Mouse (Mus musculus) kidney, embryonic 16.5 days (tissue): ENCODE data around the gene Nav1. TPM values are rescaled to one million over a fixed set of nuclear protein-coding genes. Genes with fewer than 3 reads are reported as not detected.

Experiments
- ATAC-seq: fragments of 200-750 bp; cut with Nextera tagmentation; 2 replicates; pipeline ENCODE4 v1.8.0; 2017; ENCODE audit warnings: moderate TSS enrichment; ENCODE audit not compliant: low FRiP score, low TSS enrichment
- H3K27ac ChIP-seq: fragments of 300-500 bp; sonication (generic); 2 replicates; pipeline ENCODE4 v1.5.1; 2014; ENCODE audit warnings: low read length
- H3K27me3 ChIP-seq: fragments of 300-500 bp; sonication (generic); 2 replicates; pipeline ENCODE4 v1.6.1; 2014; ENCODE audit warnings: low read length, control low read depth, mixed read lengths; ENCODE audit not compliant: insufficient read depth
- H3K36me3 ChIP-seq: fragments of 300-500 bp; sonication (generic); 2 replicates; pipeline ENCODE4 v1.6.1; 2014; ENCODE audit warnings: low read length, control low read depth, mixed read lengths; ENCODE audit not compliant: insufficient read depth
- H3K4me1 ChIP-seq: fragments of 300-500 bp; sonication (generic); 2 replicates; pipeline ENCODE4 v1.6.1; 2014; ENCODE audit warnings: low read length, control low read depth, mixed read lengths; ENCODE audit not compliant: insufficient read depth
- H3K4me2 ChIP-seq: fragments of 300-500 bp; sonication (generic); replicated peaks from 2 replicates; pipeline ENCODE4 v1.6.1; 2014; ENCODE audit warnings: low read depth, low read length
- H3K4me3 ChIP-seq: fragments of 300-500 bp; sonication (generic); 2 replicates; pipeline ENCODE4 v1.5.1; 2014; ENCODE audit warnings: mild to moderate bottlenecking, low read length
- H3K9ac ChIP-seq: fragments of 300-500 bp; sonication (generic); replicated peaks from 2 replicates; pipeline ENCODE4 v1.6.1; 2014; ENCODE audit warnings: low read length
- H3K9me3 ChIP-seq: fragments of 300-500 bp; sonication (generic); 2 replicates; pipeline ENCODE4 v1.6.1; 2016; ENCODE audit warnings: low read length, control low read depth
- WGBS: fragments of 180-500 bp; shearing (Covaris S2); extraction: QIAGEN DNeasy Blood & Tissue Kit; methylation state at CpG from one replicate; pipeline ENCODE4 v1.1.7; 2014; 5-methylcytosine and 5-hydroxymethylcytosine counted together
- polyA plus RNA-seq: library from polyadenylated mRNA; unstranded; fragments of >200 nt; fragmentation: Nextera tagmentation; extraction: Ambion mirVana; gene quantifications from 2 replicates; pipeline ENCODE4 v1.2.1, GENCODE M21; 2015

The Nav1 gene
- polyA plus RNA-seq, 1 experiment from 2014 or later = 12.2 TPM

DNA sequence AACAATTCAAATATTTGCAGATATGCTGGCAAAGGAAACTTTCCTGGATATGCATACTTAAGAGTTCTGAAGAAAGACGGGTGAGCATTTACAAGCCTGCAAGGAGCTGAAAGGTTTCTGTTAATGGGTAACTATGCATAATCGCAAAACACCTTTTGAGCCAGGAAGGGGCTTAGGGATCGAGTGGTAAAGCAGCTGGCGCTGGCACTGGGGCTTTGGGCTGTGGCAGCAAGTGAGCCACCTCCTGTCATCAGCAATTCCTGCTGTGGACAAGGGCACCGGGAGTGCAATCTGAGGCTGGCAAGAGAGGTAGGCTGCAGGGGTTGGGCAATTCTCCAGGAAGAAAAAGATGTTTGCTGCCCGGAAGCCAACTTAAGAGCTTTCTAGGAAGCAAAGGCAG, 49.1 kb downstream of the Nav1 start:
- H3K9me3 ChIP-seq = no peaks in the 10 kb centered on the region
- no peak overlapping the region for H3K4me3 ChIP-seq
- peaks cover 65% of the 10 kb centered on the region for H3K4me1 ChIP-seq
- no peak overlapping the region for H3K4me2 ChIP-seq
- H3K27ac ChIP-seq = peak overlapping the region; percentile 47; the same call in 1 of the 2 replicates
- no peaks in the 10 kb centered on the region for H3K36me3 ChIP-seq
- no peaks in the 10 kb centered on the region for H3K27me3 ChIP-seq
- no peak for ATAC-seq
- no peak overlapping the region for H3K9ac ChIP-seq
- WGBS = 53% methylated on average over 6 of the region's 6 CpGs

DNA sequence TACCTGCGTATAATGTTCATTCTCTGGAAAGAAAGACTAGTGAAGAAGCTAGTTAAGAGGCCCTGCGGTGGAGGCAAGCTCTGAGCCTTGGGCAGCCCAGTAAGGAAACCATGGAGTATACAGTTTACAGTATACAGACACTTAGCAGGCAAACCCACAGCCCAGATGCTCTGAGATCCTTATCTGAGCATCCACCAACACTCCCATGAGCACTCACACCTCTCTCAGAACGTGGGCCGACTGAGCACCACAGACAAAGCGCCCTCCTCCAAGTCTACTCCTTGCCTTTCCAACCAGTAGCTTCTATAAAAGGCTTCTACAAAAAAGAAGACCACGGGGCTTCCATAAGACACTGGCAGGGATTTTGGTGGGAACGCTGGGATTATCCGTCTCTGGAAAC, 51.2 kb downstream of the Nav1 start:
- Histone ChIP-seq H3K9me3 (no peaks in the 10 kb centered on the region), H3K36me3 (no peaks in the 10 kb centered on the region), H3K4me3 (no peak overlapping the region), H3K4me1 (peaks cover 49% of the 10 kb centered on the region), H3K27ac (no peak overlapping the region), H3K27me3 (no peaks in the 10 kb centered on the region), H3K4me2 (no peak overlapping the region), H3K9ac (no peak overlapping the region)
- ATAC-seq = no peak
- 89% methylated on average over 8 of the region's 8 CpGs for WGBS

DNA sequence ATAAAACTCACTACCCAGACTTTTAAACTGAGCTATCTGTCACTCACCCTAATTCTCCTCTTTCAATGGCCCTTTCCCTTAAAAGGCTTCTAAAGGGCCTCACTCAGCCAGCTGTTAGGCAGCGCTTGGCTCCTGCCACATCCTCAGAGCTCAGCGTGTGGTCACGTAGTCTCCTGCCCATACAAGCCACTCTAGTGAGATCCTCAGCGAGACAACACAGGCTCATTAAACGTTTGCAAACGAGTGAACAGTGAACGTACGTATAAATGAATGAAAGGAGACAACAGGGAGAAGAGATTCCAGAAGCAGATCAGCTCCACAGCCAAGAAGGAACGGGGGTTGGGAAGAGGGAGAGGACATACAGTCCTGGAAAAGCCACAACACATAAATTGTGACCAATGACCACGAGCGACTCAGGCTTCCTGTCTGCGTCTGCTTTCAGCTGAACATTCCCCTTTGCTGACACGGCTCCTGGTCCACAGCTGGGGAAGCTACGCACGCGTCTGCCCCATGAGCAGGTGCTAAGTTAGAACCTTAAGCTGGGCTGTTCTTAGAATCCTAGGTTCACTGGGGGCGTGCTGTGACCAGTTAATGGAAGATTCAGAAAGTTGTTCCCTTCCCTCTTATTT, 52.3 kb downstream of the Nav1 start:
- ATAC-seq = 0 out of 2 replicates have a peak, but pooled peaks have one; percentile 42
- no peaks in the 10 kb centered on the region for H3K9me3 ChIP-seq
- no peak overlapping the region for H3K4me3 ChIP-seq
- no peak overlapping the region for H3K9ac ChIP-seq
- no peak overlapping the region for H3K4me2 ChIP-seq
- H3K27me3 ChIP-seq = no peaks in the 10 kb centered on the region
- peak overlapping the region; percentile 19 for H3K27ac ChIP-seq
- peaks cover 42% of the 10 kb centered on the region for H3K4me1 ChIP-seq
- no peaks in the 10 kb centered on the region for H3K36me3 ChIP-seq
- WGBS = 15% methylated on average over 17 of the region's 17 CpGs

DNA sequence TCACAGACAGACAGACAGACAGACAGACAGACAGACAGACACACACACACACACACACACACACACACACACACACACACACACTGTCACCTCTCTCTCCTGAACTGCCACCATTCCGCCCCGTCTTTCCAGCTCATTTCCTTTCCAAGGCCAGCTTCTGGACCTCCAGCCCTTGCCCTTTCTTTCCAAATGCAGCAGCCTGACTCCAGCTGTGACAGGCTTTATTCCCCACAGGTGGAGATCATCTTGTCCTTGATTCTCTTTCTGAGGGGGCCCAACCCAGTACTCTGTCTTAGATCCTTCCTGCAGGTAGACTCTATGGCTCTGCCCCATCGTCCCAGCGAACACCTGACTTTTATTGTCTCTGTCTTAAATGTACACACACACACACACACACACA, 53.5 kb downstream of the Nav1 start:
- Histone ChIP-seq H3K36me3 (no peaks in the 10 kb centered on the region), H3K27ac (no peak overlapping the region), H3K4me2 (no peak overlapping the region), H3K27me3 (no peaks in the 10 kb centered on the region), H3K9ac (no peak overlapping the region), H3K4me3 (no peak overlapping the region), H3K4me1 (peaks cover 52% of the 10 kb centered on the region), H3K9me3 (no peaks in the 10 kb centered on the region)
- 54% methylated on average over 4 of the region's 4 CpGs for WGBS
- ATAC-seq = no peak

DNA sequence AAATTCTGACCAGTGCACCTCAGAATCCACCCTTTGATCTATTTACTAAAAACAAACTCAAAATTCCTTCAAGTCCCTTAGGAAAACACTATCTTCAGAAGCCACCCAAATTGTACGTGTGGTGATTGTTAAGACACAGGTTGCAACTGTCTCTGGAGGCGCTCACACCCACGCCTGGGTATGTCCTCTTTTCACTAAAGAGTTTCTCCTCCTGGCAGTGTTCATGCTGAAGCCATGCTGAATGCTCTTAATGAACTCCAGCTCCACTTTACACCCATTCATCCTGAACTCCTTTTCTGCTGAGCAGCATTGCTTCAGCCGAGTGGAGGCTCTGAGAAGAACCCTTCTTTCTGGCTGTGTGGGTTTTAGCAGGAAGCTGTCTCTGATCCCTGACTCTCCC, 53.9 kb downstream of the Nav1 start:
- Histone ChIP-seq H3K27me3 (no peaks in the 10 kb centered on the region), H3K4me1 (peaks cover 53% of the 10 kb centered on the region), H3K9me3 (no peaks in the 10 kb centered on the region), H3K36me3 (no peaks in the 10 kb centered on the region), H3K4me3 (no peak overlapping the region), H3K4me2 (no peak overlapping the region), H3K27ac (no peak overlapping the region), H3K9ac (no peak overlapping the region)
- WGBS = 56% methylated on average over 4 of the region's 4 CpGs
- no peak for ATAC-seq

DNA sequence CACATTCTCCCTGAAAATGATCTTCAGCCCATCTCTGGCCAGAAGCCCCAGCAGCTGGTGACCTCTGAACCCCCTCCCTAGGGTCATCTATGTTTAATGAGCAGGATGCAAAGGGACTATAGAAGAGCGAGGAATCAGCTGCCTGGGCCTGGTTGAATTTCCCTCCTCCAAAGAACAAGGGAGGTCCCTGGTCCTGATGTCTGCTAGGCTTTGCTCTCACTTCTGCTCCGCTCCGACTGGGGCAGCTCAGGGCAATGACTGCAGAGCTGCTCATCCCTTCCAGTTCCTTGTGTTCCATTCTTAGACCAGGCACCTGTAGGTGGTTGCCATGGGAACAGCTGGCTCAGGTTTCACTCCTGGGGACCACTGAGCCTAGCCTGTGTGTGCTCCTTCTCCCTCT, 56.2 kb downstream of the Nav1 start:
- WGBS = 74% methylated on average over 3 of the region's 3 CpGs

DNA sequence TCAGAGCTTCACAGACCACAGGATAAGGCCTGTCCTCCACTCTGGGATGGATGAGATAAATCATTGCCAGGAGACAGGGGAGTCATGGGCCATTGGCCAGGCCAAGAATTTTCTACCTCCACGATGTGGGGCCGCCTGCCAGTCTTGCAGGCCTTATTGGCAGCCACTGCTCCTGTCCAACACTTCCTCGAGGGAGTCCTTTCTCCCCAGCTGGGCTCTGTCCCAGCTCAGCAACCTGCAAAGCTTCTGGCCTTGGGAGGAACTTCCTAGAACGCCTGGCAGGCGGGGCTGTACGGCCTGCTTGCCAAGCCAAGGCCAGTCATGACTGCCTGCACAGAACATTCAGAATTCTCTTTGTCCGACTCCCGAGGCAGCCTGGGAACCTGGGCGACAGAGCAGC, 58.3 kb downstream of the Nav1 start:
- H3K27me3 ChIP-seq = no peaks in the 10 kb centered on the region
- 13% methylated on average over 9 of the region's 9 CpGs for WGBS
- no peaks in the 10 kb centered on the region for H3K36me3 ChIP-seq
- ATAC-seq = peak; percentile 79
- peak overlapping the region; percentile 80 for H3K27ac ChIP-seq
- H3K9ac ChIP-seq = peak overlapping the region; percentile 20; the same call in 1 of the 2 replicates
- H3K4me1 ChIP-seq = peaks cover 37% of the 10 kb centered on the region
- H3K4me3 ChIP-seq = no peak overlapping the region
- no peak overlapping the region for H3K4me2 ChIP-seq
- no peaks in the 10 kb centered on the region for H3K9me3 ChIP-seq

More for the DNA sequence above, 56.2 kb downstream of the Nav1 start:
- H3K27ac ChIP-seq = no peak overlapping the region
- H3K27me3 ChIP-seq = no peaks in the 10 kb centered on the region
- no peak overlapping the region for H3K9ac ChIP-seq
- peaks cover 49% of the 10 kb centered on the region for H3K4me1 ChIP-seq
- H3K4me3 ChIP-seq = no peak overlapping the region
- ATAC-seq = no peak
- H3K4me2 ChIP-seq = no peak overlapping the region
- no peaks in the 10 kb centered on the region for H3K9me3 ChIP-seq
- H3K36me3 ChIP-seq = no peaks in the 10 kb centered on the region

DNA sequence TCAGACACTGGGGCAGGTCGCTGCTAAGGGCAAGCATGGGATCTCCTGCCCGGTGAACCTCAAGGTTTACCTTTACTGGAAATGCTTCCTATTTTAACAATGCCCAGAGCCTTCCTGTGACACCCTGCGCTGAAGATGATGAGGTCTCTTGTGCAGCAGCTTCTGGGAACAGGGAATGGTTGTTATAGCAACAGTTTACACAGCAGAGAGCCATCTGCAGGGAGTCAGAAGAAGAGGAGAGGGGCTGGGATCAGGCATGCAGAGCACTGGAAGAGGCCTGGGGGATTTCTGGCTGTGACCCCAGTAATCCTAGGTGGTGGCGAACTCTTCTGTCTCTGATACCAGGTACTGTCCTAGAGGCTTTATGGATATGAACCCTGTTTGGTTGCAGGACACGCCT, 61.0 kb downstream of the Nav1 start:
- Histone ChIP-seq H3K9ac (no peak overlapping the region), H3K9me3 (no peaks in the 10 kb centered on the region), H3K4me3 (no peak overlapping the region), H3K4me2 (no peak overlapping the region), H3K36me3 (no peaks in the 10 kb centered on the region), H3K27me3 (no peaks in the 10 kb centered on the region), H3K4me1 (peaks cover 41% of the 10 kb centered on the region), H3K27ac (no peak overlapping the region)
- WGBS = 70% methylated on average over 5 of the region's 5 CpGs
- ATAC-seq = no peak

DNA sequence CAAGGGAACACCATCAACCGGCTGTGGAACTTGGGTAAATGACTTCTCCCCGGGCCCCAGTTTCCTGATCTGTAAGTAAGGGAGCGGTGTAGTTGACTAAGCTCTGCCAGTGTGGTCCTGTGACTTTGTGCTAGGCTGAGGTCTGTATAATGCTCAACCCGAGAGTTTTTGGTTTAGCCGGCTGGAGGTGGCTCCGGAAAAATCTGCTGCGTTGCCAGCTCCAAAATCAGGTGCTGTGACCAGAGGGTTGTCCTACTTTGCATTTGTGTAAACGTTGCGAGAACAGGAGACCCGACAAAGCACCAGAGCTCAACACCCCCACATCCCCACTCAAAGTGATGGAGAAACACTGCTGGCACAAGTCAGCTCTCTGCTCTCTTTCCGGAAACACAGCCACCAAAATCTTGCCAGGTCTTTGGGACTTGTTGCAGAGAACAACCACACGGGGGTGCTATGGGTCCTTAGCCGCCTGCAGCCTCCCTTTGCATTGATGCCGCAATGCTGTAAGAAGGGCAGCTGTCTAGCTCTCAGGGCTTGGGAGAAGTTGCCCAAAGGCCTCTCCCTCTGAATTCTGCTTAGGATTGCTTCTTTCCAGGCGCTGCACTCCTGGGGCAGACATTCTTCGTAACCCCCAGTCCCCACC, 62.5 kb downstream of the Nav1 start:
- H3K4me2 ChIP-seq = no peak overlapping the region
- no peak overlapping the region; the same call in 1 of the 2 replicates for H3K9ac ChIP-seq
- no peaks in the 10 kb centered on the region for H3K36me3 ChIP-seq
- H3K4me1 ChIP-seq = peaks cover 34% of the 10 kb centered on the region
- H3K27ac ChIP-seq = no peak overlapping the region
- WGBS = 40% methylated on average over 16 of the region's 16 CpGs
- no peak overlapping the region for H3K4me3 ChIP-seq
- no peaks in the 10 kb centered on the region for H3K27me3 ChIP-seq
- ATAC-seq = no peak
- H3K9me3 ChIP-seq = no peaks in the 10 kb centered on the region
